Mouse (Mus musculus) large intestine, adult 2 months (tissue): ENCODE data around the gene Plscr2. TPM values are rescaled to one million over a fixed set of nuclear protein-coding genes. Genes with fewer than 3 reads are reported as not detected.

ENCODE experiments used
- DNase-seq: peaks from one replicate; pipeline ENCODE4 v3.0.0-alpha.2; 2012; ENCODE audit warnings: low read depth, low spot score
- WGBS: fragments of 180-500 bp; shearing (Covaris S2); methylation state at CpG from one replicate; pipeline ENCODE4 v1.1.7; 2018; 5-methylcytosine and 5-hydroxymethylcytosine counted together
- polyA plus RNA-seq: library from polyadenylated mRNA; depleted of rRNA; stranded (reverse); fragments of >200 nt; gene quantifications from 2 replicates; pipeline ENCODE4 v1.2.3, GENCODE M21; 2012; rRNA removed

Gene Plscr2
- polyA plus RNA-seq: 1.2 and 1.5 TPM in 2 replicates

DNA sequence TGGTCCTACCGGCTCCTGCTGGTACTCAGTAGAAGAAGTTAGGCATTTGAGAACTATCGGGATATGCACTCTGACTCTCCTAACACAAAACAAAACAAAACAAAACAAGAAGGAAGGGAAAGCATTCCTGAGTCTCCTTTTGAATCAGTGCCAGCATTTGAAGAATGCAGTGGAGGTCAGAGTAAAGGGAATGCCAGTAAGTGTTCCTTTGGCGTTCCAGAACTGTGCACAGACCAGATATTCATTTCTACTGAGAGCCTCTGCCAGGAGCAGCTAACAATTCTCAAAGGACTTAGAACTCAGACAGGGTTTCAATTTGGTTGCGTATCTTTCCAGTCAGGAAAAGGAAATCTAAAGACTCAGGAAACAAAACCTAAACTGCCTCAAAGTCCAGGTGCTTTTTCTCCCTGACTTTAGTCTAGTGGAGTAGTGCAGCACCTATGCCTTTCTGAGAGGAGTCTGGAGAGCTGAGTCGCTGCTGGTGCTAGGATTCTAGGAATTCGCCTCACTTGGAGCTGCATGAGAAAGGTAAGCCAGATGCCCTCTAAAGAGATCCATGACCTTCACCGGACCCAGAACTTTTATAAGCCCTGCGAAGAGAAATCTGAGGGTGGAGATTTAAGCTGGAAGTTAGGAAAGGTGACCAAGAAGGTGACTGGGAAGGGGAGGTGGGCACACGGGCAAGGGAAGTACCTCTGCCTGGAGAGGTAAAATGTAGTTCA lies at the start of gene Plscr2:
TSS of gene Plscr2 (plus strand) at position 117 of the 722 bp plus-strand sequence.
- WGBS: 52% methylated on average over 9 of the region's 9 CpGs
- DNase-seq: no peak

DNA sequence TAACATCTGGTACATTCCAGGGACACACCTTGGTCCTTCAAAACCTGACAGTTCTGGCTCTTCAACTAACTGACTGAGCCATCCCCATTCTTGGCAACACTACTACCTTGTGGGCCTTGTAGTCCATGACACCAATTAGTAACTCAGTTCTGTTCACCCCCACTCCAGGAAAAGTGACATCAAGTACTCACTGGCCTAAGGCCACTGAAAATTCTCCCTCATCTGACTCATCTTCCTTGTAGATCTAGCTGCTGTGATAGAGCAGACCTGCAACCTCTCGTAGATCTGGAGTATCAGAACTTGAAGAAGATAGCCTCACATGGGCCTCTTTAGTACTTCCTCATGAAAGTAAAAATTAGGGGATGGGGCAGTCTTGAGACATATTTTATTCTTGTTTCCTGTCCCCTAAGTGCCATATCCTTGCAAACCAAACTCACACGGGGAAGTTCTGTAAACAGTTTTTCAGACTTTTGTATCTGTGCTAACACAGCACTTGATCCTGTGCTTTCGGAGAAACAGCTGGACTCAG lies 49.2 kb upstream of the Plscr2 start:
- DNase-seq: no peak
- 71% methylated on average over 3 of the region's 3 CpGs for WGBS

DNA sequence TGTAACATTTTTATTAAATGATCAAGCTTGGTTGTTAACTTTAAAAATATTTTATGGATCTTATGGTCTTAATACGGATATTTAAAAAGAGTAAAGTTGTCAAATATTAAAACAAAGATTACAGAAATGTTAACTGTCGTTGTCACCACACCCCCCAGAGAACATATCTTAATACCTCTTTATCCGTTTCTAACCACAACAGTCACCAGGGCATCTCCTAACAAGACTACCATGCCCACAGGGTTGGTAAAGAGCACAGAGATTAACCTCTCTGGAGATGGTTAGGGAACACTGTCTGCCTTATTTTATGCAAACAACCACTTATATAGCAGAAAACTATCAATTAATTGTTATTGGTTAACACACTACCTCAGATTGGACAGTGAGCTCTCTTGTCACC lies 48.6 kb upstream of the Plscr2 start:
- DNase-seq: no peak
- WGBS: 79% methylated on average over 3 of the region's 3 CpGs

DNA sequence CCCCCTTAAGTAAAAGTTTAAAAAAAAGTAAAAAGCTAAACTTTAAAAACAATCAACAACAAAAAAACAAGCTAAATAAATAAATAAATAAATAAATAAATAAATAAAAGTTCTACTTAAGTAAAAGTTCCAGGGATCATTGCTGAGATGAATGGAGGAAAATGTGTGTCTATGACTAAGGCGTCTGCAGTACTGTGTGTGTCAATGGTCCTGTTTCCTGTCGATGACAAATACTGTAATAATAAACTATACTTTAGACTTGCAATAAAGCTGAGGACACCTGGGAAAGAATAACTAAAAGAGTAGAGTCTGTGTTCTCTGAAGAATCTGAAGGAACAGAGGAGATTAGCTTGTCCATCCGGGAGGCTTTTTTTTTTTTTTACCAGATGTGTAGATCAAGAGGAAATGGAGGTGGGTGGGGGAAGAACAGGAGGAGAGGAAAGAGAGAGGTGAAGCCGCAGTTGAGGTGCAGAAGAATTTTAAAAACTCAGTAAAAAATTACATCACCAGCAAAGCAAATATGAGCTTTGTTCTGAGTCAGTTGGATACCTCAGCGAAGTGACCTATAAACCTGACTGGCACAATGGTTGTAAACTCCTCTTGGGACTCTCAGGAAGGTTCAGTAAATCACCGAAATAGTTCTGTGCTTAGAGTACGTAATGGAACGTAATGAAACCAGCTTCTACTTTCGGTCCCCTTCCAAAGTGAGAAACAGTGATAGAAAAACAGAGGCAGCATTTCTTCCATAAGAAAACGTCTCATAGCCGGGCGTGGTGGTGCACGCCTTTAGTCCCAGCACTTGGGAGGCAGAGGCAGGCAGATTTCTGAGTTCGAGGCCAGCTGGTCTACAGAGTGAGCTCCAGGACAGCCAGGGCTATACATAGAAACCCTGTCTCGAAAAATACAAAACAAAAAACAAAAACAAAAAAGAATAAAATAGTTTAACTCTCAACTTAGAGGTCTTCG lies 46.3 kb upstream of the Plscr2 start:
- DNase-seq: peak; percentile 64
- WGBS: 31% methylated on average over 16 of the region's 16 CpGs

DNA sequence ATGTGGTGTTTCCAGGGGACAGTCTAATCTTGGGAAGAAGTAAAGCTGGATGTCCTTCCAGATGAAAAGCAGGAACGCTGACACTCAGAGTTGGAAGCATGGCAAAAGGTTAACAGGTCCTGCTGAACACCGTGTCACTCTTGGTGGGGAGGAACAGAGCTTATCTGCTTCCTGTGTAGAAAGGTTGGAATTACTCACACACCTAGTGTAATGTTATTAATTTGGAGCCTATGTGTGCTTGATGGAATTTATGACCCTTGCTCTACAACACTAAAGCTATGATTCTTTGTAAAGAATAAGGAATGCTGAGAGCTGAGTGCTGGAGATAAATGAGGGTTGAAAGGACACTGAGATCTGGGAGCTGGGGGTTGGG lies 45.6 kb upstream of the Plscr2 start:
- DNase-seq: no peak
- WGBS: 20% methylated on average over 2 of the region's 2 CpGs

DNA sequence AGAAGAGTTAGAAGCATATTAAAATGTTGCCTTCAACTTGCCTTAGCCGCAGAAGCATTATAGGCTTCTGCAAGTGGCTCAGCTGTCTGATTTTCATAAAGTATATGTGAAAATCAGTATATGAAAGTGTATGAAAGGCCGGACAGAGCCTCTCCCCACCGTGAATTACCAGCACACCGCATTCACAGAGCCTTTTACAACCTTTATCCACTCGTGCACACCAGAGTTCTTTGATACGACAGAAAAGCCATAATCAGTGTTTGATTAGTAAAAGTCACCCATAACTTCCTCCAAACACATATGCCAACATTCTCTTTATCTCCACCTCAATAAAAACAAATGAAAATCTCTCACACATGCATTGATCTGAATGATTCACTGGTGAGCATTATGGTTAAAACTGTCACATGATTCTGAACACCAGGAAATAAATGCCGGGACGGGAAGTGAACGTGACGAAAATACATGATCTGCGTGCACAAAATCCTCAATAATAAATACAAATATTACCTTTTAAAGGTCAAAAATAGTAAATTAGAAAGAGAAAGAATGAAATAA lies 40.4 kb upstream of the Plscr2 start:
- 34% methylated on average over 11 of the region's 11 CpGs for WGBS
- no peak for DNase-seq

DNA sequence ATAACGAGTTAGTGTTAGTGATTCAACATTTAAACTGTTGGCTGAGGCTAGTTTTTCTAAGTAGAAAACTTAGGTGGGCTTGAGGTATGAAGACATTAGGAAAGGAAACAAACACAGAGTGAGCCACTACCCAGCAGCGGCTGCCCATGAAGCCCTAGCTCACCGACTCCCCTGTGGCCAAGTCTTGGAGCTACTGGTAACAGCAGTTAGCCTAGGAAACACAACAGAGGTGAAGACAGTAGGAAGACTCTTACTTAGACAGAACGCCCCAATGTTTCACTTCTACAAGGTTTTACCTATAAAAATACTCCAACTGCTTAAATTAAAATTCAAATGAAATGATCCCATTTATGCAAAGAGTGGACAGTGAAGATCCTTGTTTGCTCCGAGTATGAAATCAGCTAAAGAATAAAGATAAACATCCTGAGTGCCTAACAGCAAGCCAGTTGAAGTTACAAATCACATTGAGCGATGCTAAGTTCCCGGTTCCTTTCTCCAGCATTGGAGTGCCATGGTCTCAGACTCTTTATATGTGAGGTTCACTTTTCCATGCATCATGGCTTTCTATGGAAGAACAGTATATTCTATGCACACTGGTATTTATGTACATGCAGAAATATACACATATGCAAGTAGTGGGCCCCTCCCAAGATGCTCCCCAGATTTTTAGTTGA lies 26.5 kb upstream of the Plscr2 start:
- 81% methylated on average over 7 of the region's 7 CpGs for WGBS
- no peak for DNase-seq

DNA sequence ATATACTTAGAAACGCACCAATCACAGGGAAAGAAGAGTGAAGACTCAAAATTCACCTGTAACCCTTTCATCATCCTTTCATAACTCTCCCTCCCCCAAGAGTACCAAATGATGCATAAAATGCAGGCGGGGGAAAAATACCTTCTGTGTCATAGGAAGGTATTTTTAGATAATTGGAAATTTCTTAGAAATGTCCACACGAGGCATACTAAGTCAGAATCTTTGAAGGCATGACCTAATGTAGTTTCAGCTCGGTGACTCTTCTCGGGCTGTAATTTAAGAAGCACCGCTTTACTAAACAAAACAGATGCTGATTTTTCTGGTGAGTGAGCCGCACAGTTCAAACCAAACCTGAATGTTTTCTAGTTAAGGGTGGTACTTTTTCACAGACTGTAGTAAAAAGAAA lies 26.0 kb upstream of the Plscr2 start, which contains the start of gene Plscr1:
TSS of gene Plscr1 (plus strand) at position 304 of the 406 bp plus-strand sequence.
- no peak for DNase-seq
- WGBS: 29% methylated on average over 7 of the region's 7 CpGs

DNA sequence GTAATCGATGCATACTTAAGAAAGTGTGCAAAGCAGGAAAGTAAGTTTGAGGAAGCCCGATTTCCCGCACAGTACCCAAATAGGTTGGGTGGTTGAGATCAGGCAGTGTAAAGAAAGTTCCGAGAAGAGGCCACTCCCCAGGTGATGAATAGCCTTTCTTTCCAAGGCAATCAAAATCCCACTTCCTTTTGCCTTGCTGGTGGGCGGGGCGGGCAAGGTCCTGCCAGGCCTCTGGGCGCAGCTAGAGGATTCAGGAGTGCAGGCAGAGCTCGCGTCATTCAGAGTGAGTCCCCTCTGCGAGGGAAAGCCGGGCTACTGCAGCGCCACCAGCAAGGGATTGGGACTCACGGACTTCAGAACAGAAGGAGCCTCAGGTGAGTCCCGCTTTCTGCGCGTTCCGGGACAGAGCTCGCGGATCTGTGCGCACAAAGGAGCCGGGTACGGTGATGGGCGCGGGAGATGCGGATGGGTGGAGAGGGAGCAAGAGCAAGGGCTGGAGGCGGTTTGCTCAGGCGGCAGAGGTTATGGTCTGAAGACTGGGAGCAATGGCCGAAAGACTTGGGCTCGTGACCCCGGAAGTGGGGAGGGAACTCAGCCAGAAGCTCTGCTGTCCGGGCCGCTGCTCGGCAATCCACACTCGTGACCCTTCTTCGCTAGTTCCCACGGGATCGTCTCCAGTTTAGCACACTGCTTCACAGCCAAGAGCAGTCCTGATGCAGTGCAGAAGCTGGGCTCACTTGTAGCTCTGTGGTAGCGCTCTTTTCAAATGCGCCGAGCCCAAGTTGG lies 25.2 kb upstream of the Plscr2 start:
- DNase-seq: no peak
- WGBS: 1% methylated on average over 40 of the region's 40 CpGs

DNA sequence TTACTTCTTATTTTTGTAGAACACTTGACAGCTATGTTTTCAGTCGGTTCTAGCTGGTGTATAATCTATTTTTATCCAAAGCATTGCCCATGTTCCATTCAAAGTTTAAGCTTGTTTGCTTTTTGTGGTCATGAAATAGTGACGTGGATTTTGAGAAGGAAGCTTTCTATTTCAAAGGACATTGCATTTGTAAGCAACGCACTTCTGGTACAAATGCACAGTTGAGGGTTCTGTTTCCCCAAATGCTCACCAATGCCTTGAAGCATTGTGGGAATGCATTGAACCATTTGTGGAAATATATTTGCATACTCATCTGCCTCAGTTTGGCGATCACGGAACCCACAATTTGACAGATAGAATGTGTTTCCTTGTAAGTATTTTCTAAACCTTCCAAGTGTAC lies 22.7 kb upstream of the Plscr2 start:
- 54% methylated on average over 5 of the region's 5 CpGs for WGBS

DNA sequence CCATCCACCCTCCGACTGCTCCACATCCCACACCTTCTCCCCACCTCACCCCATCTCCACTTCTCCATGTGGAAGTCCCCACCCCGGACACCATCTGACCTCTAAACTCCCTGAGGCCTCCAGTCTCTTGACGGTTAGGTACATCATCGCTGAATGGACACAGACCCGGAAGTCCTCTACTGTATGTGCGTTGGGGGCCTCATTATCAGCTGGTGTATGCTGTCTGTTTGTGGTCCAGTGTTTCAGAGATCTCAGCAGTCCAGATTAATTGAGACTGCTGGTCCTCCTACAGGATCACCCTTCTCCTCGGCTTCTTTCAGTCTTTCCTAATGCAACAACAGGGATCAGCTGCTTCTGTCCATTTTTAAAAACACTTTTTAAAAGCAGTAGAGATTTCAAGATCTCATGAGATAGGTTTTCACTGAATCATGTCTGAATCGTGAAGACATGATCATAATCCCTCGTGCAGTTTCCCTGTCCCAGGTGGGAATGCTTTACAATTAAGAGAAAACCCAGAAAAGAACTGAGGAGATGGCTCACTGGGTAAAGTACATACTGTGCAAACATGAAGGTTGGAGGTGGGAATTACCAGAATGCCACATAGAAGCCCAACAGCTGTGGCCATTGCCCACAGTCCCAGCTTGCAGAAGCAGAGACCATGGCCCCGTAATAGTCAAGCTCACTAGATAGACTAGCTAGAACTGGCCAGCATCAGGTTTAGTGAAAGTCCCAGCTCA lies 21.6 kb upstream of the Plscr2 start:
- 72% methylated on average over 10 of the region's 10 CpGs for WGBS
- DNase-seq: no peak

More for the DNA sequence above, 22.7 kb upstream of the Plscr2 start:
- DNase-seq: no peak

DNA sequence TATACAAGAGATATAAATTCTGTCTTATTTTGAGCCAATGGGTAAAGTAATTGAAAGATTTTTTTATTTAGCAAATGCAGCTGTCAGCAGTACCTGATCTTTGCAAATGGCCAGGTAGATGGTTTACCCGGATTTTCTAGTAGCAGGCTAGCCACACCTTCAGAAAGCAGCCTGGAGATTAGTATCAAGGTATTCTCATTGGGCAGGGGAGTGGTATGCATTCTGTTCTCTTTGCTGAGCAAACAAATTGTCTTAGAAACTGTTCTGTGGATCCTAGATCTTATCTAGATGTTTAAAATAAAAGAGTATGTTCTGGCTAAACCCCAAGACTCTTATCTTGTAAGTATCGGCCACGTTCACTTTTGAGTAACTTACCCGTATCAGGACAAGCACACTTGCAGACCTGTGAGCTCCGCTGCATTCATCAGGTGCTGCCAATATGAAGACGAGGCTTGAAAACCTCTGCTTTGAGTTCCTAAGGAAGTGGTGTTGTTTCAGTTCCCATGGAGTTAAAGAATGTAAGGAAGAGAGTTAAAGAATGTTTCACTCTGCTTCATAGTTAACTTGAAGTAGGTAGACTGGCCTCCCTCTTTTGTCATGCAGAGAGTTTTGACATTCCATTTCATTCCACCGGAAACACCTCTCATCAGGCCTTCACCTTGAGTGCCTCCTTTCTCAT lies 14.8 kb upstream of the Plscr2 start:
- DNase-seq: no peak
- WGBS: 36% methylated on average over 7 of the region's 7 CpGs

DNA sequence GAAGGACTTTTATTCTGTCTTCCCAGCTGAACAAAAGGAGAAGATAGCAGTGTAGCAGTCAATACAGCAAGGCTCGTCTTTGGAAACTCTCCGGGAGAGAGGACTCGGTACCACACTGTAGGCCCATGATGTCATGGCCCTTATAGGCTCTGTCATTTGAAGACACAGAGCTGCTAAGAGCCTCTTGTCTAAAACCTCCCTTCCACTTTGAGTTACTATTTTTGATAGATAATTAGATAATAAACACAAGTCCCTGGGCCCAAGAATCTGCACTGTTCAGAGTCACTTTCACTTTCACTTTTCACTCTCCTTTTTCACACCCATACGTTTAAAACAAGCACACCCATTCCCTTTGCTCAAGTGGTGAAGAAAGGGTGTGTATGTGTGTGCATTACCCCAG lies 9.7 kb upstream of the Plscr2 start:
- 46% methylated on average over 4 of the region's 4 CpGs for WGBS
- no peak for DNase-seq

DNA sequence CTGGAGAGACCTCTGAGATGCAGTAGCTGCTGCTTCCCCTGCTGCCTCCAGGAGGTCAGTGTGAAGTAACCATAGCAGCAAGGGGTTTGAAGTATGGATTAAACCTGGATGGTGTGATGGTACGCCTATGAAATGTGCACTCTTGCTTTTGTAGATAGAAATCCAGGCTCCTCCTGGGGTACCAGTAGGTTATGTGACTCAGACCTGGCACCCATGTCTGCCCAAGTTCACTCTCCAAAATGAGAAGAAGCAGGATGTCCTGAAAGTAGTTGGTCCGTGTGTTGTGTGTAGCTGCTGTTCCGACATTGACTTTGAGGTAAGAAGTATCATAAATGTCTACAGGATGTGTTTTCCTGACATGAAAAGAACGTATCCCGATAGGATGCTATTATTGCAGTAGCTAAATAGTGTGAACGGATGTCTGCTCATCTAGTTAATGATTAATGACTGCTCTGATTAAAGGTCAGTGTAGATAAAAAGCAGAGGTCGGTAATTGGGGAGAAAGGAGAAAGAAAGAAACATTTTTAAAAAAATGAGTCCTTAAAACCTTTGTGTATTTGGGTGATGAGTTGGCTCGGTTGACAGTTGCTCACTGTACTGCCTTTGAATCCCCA lies 8.7 kb upstream of the Plscr2 start:
- no peak for DNase-seq
- WGBS: 36% methylated on average over 8 of the region's 8 CpGs

DNA sequence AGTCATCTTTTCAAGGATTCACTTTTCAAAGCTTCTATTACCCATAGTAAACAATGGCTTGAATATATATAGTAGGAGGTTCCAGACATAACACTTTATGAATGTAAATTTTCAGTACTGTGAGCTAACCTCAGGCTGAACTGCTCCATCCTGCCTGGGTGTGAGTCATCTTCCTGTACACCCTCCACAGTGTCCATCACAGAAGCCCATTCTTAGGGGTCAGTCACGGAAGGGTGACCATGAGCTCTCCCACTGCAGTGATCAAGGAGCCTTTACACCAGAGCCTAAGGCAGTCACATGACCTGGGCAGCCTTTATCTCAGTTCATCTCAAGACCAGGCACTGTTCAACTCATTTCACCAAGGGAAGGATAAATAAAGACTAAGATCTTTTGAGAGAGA lies 7.7 kb upstream of the Plscr2 start:
- no peak for DNase-seq
- WGBS: 96% methylated on average over 1 of the region's 1 CpGs

DNA sequence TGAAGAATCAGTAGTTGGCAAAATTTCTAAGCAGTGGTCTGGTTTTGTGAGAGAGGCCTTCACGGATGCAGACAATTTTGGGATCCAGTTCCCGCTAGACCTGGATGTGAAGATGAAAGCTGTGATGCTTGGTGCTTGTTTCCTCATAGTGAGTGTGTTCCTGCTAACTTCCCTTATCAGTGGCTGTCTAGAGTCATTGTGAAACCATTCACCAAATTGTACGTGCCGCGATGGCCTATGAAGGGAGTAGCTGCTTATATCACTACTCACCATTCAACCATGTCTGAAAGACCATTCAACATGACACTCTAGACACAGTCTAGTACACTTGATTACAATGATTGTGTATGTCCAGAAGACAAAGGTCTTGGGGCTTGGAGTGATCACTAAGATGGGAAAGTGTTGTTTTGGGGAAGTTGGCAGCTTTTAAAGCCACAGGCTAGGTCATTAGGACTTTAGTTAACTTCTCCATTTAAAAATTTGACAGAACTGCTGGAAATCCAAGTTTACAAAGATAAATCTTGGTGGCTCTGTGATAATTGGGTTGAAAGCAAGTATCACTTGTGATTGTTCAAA lies 5.5 kb upstream of the Plscr2 start:
- WGBS: 87% methylated on average over 5 of the region's 5 CpGs
- no peak for DNase-seq

DNA sequence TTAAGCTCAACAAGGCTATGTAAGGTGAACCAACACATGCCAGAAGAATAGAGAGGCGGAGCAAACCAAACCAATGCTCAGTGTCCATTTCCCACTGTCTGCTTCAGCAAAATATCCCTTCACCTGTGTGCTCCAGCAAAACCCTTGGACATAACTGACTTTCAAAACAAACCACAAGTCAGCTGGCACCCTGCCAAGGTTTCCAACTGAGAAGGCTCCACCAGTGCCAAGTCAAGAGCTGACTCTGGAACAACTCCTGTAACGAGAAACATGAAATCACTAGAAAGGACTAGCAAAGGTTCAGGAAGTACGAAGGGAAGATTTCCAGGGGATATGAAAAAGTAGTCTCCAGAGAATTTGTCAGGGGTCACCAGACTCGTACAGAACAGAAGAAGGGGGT lies 4.5 kb upstream of the Plscr2 start:
- no peak for DNase-seq
- WGBS: 33% methylated on average over 4 of the region's 4 CpGs
